Mouse (Mus musculus): ENCODE measurements at regions not wholly inside any gene's neighbourhood (a gene's known extent, or its start where the extent isn't known, plus 50 kb on each side); places are given as distances from the start of the nearest gene placed in this dataset.
A peak's percentile ranks its signal among the peaks of the same experiment; 100 is the strongest.

- no peak overlapping the region for H3K9ac ChIP-seq (ENCODE audit: low read length)
- no peaks in the 10 kb centered on the region for H3K36me3 ChIP-seq (ENCODE audit: control insufficient read depth, insufficient read depth, low read length)
- no peaks in the 10 kb centered on the region for H3K27me3 ChIP-seq (ENCODE audit: control insufficient read depth, insufficient read depth, low read length)
- DNase-seq (ENCODE audit: low spot score, missing footprints) (no peak), ATAC-seq (ENCODE audit: low FRiP score) (no peak)
- 94% methylated on average over 1 of the region's 1 CpGs for WGBS
- no peaks in the 10 kb centered on the region for H3K4me1 ChIP-seq (ENCODE audit: control insufficient read depth, insufficient read depth, low read length)
- no peak overlapping the region for H3K4me2 ChIP-seq
- no peaks in the 10 kb centered on the region for H3K9me3 ChIP-seq (ENCODE audit: control insufficient read depth, low read length)
- H3K4me3 ChIP-seq (ENCODE audit: low read depth, low read length): no peak overlapping the region
- H3K27ac ChIP-seq (ENCODE audit: low read depth, low read length): no peak overlapping the region
Measured at GRCm38 (mm10) chr13:110485515-110485914, 90.7 kb downstream of the Plk2 start.

- 90% methylated on average over 2 of the region's 2 CpGs for WGBS
- H3K36me3 ChIP-seq (ENCODE audit: control insufficient read depth, insufficient read depth, low read length): no peaks in the 10 kb centered on the region
- no peak overlapping the region for H3K27ac ChIP-seq (ENCODE audit: low read depth, low read length)
- no peak for ATAC-seq (ENCODE audit: low FRiP score)
- no peak overlapping the region for H3K4me3 ChIP-seq (ENCODE audit: low read depth, low read length)
- no peaks in the 10 kb centered on the region for H3K9me3 ChIP-seq (ENCODE audit: control insufficient read depth, low read length)
- H3K27me3 ChIP-seq (ENCODE audit: control insufficient read depth, insufficient read depth, low read length): no peaks in the 10 kb centered on the region
- H3K4me2 ChIP-seq: no peak overlapping the region
- peaks cover 8% of the 10 kb centered on the region for H3K4me1 ChIP-seq (ENCODE audit: control insufficient read depth, insufficient read depth, low read length)
- DNase-seq (ENCODE audit: low spot score, missing footprints): no peak
- no peak overlapping the region for H3K9ac ChIP-seq (ENCODE audit: low read length)
Measured at GRCm38 (mm10) chr13:110490166-110490565, 95.3 kb downstream of the Plk2 start.

- no peak overlapping the region for H3K4me3 ChIP-seq (ENCODE audit: low read depth, low read length)
- peaks cover 8% of the 10 kb centered on the region for H3K4me1 ChIP-seq (ENCODE audit: control insufficient read depth, insufficient read depth, low read length)
- H3K9ac ChIP-seq (ENCODE audit: low read length): 0 out of 2 replicates have a peak overlapping the region, but pooled peaks have one; percentile 27
- ATAC-seq (ENCODE audit: low FRiP score) (peak; percentile 96), DNase-seq (ENCODE audit: low spot score, missing footprints) (peak; percentile 90)
- H3K27me3 ChIP-seq (ENCODE audit: control insufficient read depth, insufficient read depth, low read length): no peaks in the 10 kb centered on the region
- no peaks in the 10 kb centered on the region for H3K36me3 ChIP-seq (ENCODE audit: control insufficient read depth, insufficient read depth, low read length)
- no peaks in the 10 kb centered on the region for H3K9me3 ChIP-seq (ENCODE audit: control insufficient read depth, low read length)
- no peak overlapping the region for H3K27ac ChIP-seq (ENCODE audit: low read depth, low read length)
- WGBS: 38% methylated on average over 9 of the region's 9 CpGs
- H3K4me2 ChIP-seq: peak overlapping the region; percentile 6; the same call in 1 of the 2 replicates
Measured at GRCm38 (mm10) chr13:110492296-110493001, 97.6 kb downstream of the Plk2 start.

- no peak overlapping the region for H3K27ac ChIP-seq (ENCODE audit: low read depth, low read length)
- H3K9me3 ChIP-seq (ENCODE audit: control insufficient read depth, low read length): no peaks in the 10 kb centered on the region
- H3K4me1 ChIP-seq (ENCODE audit: control insufficient read depth, insufficient read depth, low read length): peaks cover 8% of the 10 kb centered on the region
- ATAC-seq (ENCODE audit: low FRiP score) (peak; percentile 15), DNase-seq (ENCODE audit: low spot score, missing footprints) (no peak)
- 0 out of 2 replicates have a peak overlapping the region, but pooled peaks have one; percentile 27 for H3K9ac ChIP-seq (ENCODE audit: low read length)
- H3K27me3 ChIP-seq (ENCODE audit: control insufficient read depth, insufficient read depth, low read length): no peaks in the 10 kb centered on the region
- H3K4me2 ChIP-seq: peak overlapping the region; percentile 6; the same call in 1 of the 2 replicates
- no peak overlapping the region for H3K4me3 ChIP-seq (ENCODE audit: low read depth, low read length)
- WGBS: 67% methylated on average over 7 of the region's 7 CpGs
- no peaks in the 10 kb centered on the region for H3K36me3 ChIP-seq (ENCODE audit: control insufficient read depth, insufficient read depth, low read length)
Measured at GRCm38 (mm10) chr13:110493002-110493552, 98.2 kb downstream of the Plk2 start.

- Histone ChIP-seq H3K27ac (ENCODE audit: low read depth, low read length) (no peak overlapping the region), H3K36me3 (ENCODE audit: control insufficient read depth, insufficient read depth, low read length) (no peaks in the 10 kb centered on the region), H3K9ac (ENCODE audit: low read length) (no peak overlapping the region), H3K4me3 (ENCODE audit: low read depth, low read length) (no peak overlapping the region), H3K4me1 (ENCODE audit: control insufficient read depth, insufficient read depth, low read length) (peaks cover 5% of the 10 kb centered on the region), H3K9me3 (ENCODE audit: control insufficient read depth, low read length) (no peaks in the 10 kb centered on the region), H3K4me2 (no peak overlapping the region), H3K27me3 (ENCODE audit: control insufficient read depth, insufficient read depth, low read length) (no peaks in the 10 kb centered on the region)
- no peak for DNase-seq (ENCODE audit: low spot score, missing footprints)
- ATAC-seq (ENCODE audit: low FRiP score): no peak
- 90% methylated on average over 3 of the region's 3 CpGs for WGBS
Measured at GRCm38 (mm10) chr13:110497461-110497860, 102.6 kb downstream of the Plk2 start.

GRCm38 (mm10) chr13:110507814-110508362 lies 113.0 kb downstream of the Plk2 start:
- 64% methylated on average over 1 of the region's 1 CpGs for WGBS
- H3K4me3 ChIP-seq (ENCODE audit: low read depth, low read length): no peak overlapping the region

GRCm38 (mm10) chr13:110517986-110518385 lies 123.1 kb downstream of the Plk2 start:
- Histone ChIP-seq H3K4me2 (no peak overlapping the region), H3K4me1 (ENCODE audit: control insufficient read depth, insufficient read depth, low read length) (no peaks in the 10 kb centered on the region), H3K9ac (ENCODE audit: low read length) (no peak overlapping the region), H3K4me3 (ENCODE audit: low read depth, low read length) (no peak overlapping the region), H3K36me3 (ENCODE audit: control insufficient read depth, insufficient read depth, low read length) (no peaks in the 10 kb centered on the region), H3K27ac (ENCODE audit: low read depth, low read length) (no peak overlapping the region), H3K9me3 (ENCODE audit: control insufficient read depth, low read length) (no peaks in the 10 kb centered on the region), H3K27me3 (ENCODE audit: control insufficient read depth, insufficient read depth, low read length) (no peaks in the 10 kb centered on the region)
- DNase-seq (ENCODE audit: low spot score, missing footprints): no peak
- WGBS: 92% methylated on average over 8 of the region's 8 CpGs
- ATAC-seq (ENCODE audit: low FRiP score): no peak

More at GRCm38 (mm10) chr13:110507814-110508362, 113.0 kb downstream of the Plk2 start:
- Histone ChIP-seq H3K4me2 (no peak overlapping the region), H3K36me3 (ENCODE audit: control insufficient read depth, insufficient read depth, low read length) (no peaks in the 10 kb centered on the region), H3K4me1 (ENCODE audit: control insufficient read depth, insufficient read depth, low read length) (no peaks in the 10 kb centered on the region), H3K9ac (ENCODE audit: low read length) (no peak overlapping the region), H3K27me3 (ENCODE audit: control insufficient read depth, insufficient read depth, low read length) (no peaks in the 10 kb centered on the region), H3K9me3 (ENCODE audit: control insufficient read depth, low read length) (no peaks in the 10 kb centered on the region), H3K27ac (ENCODE audit: low read depth, low read length) (no peak overlapping the region)
- ATAC-seq (ENCODE audit: low FRiP score) (no peak), DNase-seq (ENCODE audit: low spot score, missing footprints) (no peak)

- no peak overlapping the region for H3K4me2 ChIP-seq
- no peak overlapping the region for H3K27ac ChIP-seq (ENCODE audit: low read depth, low read length)
- 91% methylated on average over 4 of the region's 4 CpGs for WGBS
- H3K4me3 ChIP-seq (ENCODE audit: low read depth, low read length): no peak overlapping the region
- no peak overlapping the region for H3K9ac ChIP-seq (ENCODE audit: low read length)
- no peak for DNase-seq (ENCODE audit: low spot score, missing footprints)
- H3K4me1 ChIP-seq (ENCODE audit: control insufficient read depth, insufficient read depth, low read length): no peaks in the 10 kb centered on the region
- H3K36me3 ChIP-seq (ENCODE audit: control insufficient read depth, insufficient read depth, low read length): no peaks in the 10 kb centered on the region
- H3K9me3 ChIP-seq (ENCODE audit: control insufficient read depth, low read length): no peaks in the 10 kb centered on the region
- no peak for ATAC-seq (ENCODE audit: low FRiP score)
- H3K27me3 ChIP-seq (ENCODE audit: control insufficient read depth, insufficient read depth, low read length): no peaks in the 10 kb centered on the region
Measured at GRCm38 (mm10) chr13:110522974-110523373, 128.1 kb downstream of the Plk2 start.

- ATAC-seq (ENCODE audit: low FRiP score) (no peak), DNase-seq (ENCODE audit: low spot score, missing footprints) (no peak)
- no peak overlapping the region for H3K4me3 ChIP-seq (ENCODE audit: low read depth, low read length)
- H3K9me3 ChIP-seq (ENCODE audit: control insufficient read depth, low read length): no peaks in the 10 kb centered on the region
- WGBS: 90% methylated on average over 3 of the region's 3 CpGs
- no peaks in the 10 kb centered on the region for H3K4me1 ChIP-seq (ENCODE audit: control insufficient read depth, insufficient read depth, low read length)
- H3K27me3 ChIP-seq (ENCODE audit: control insufficient read depth, insufficient read depth, low read length): no peaks in the 10 kb centered on the region
- H3K4me2 ChIP-seq: no peak overlapping the region
- no peak overlapping the region for H3K9ac ChIP-seq (ENCODE audit: low read length)
- no peak overlapping the region for H3K27ac ChIP-seq (ENCODE audit: low read depth, low read length)
- H3K36me3 ChIP-seq (ENCODE audit: control insufficient read depth, insufficient read depth, low read length): no peaks in the 10 kb centered on the region
Measured at GRCm38 (mm10) chr13:110527681-110528080, 132.8 kb downstream of the Plk2 start.

Measured in midbrain, embryonic 11.5 days (tissue).